Mouse (Mus musculus) kidney, postnatal 4 days (tissue): Measurements from ENCODE around the gene Decr2.
A peak's percentile ranks its signal among the peaks of the same experiment; 100 is the strongest.
"Not testable (repeated sequence)": the region's sequence is repeated elsewhere in the genome, so short reads cannot be mapped to it uniquely, and the experiment has no call there.

ENCODE experiments used
- DNase-seq, 2 experiments: peaks; one replicate each; pipeline ENCODE4 v3.0.0; 2021; ENCODE audit warnings: mixed read lengths in 2 of 2

Decr2 gene

DNA sequence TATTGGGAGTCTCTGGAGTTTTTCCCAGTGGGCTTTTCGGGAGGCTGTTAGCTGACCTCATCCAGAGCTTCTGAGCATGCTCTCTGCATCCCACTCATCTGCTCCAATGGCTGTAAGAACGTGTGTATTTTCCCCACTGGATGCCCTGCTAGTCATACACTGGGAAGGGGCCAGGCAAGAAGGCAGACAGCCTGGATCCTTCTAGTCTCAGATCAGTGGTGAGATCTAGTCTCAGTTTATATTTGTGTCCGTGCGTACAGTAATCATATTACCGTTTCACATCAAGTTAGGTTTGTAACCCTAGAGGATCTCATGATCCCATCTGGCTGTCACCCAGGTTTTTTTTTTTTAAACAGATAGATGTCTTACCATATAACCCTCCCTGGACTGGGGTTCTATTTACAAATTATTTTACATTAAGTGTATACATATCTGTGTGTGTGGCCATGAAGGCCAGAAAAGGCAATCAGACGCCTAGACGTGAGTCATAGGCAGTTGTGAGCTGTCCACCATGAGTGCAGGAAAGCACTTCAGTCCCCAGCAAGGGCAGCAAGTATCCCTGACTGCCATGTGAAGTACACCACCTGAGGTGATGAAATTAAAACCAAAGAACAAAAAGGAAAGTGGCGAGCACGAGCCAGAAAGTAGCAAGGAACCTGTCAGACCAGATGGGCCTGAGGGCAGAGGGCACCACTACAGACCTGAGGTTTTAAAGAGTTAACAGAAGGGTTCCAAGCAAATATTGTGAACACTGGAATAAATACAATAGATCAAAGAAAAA, 32.2 kb downstream of the Decr2 start:
- no peak for DNase-seq

- DNase-seq: peak in 1 of 2 experiments; percentile 48
Observed at GRCm38 (mm10) chr17:26057278-26057677, 32.9 kb downstream of the Decr2 start.

GRCm38 (mm10) chr17:26055164-26055563, 35.0 kb downstream of the Decr2 start:
- DNase-seq: peak; percentile 41 to 67

- DNase-seq: peak; percentile 49 to 70
Observed at GRCm38 (mm10) chr17:26054133-26054845, 35.8 kb downstream of the Decr2 start.

DNA sequence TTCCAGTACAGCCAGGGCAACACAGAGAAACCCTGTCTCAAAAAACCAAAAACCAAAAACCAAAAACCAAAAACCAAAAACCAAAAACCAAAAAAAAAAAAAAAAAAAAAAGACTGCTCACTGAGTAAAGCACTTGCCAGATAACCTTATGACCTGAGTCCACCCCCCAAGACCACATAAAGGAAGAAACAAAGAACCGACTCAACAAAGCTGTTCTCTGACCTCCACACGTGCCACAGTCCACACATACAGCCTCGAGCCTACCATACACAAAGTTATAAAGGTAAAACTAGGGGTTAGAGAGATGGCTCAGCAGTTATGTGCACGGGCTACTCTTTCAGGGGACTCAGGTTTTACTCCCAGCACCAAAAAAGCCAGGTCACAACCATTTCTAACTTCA, 37.4 kb downstream of the Decr2 start:
- no peak for DNase-seq

DNA sequence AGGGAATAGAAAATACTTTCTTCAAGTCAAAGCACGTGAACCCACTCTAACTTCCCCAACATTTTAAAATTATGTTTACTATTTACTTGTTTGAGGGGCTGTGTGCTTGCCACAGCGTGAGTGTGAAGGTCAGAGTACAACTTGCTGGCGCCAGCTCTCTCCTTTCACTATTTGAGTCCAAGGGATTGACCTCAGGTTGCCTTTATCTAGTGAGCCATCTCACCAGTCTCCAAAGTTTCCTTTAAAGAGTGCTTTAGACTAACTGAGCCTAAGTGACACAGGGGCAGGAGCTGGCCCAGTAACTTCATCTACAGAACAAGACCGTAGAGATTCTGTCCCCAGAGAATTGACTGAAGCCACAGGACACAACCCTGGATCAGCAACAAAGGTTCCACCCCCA, 38.1 kb downstream of the Decr2 start:
- no peak for DNase-seq

DNA sequence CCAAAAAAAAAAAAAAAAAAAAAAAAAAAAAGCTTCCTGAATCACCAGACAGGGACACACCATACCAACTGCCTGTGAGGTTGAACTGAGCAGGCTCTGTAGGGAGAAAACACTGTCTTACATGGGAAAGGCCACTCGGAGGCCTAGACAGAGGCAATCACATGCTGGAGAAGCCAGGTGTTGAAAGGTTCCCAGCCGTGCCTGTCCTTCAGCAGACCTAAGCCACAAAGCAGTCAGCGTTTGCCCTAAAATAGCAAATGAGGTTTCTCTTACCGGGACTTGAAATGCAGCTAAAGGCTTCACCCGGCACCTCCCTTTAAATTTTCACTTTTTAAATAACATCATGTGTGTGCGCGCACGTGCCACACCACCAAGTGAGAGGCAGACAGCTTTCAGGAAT, 42.0 kb downstream of the Decr2 start:
- no peak for DNase-seq

DNA sequence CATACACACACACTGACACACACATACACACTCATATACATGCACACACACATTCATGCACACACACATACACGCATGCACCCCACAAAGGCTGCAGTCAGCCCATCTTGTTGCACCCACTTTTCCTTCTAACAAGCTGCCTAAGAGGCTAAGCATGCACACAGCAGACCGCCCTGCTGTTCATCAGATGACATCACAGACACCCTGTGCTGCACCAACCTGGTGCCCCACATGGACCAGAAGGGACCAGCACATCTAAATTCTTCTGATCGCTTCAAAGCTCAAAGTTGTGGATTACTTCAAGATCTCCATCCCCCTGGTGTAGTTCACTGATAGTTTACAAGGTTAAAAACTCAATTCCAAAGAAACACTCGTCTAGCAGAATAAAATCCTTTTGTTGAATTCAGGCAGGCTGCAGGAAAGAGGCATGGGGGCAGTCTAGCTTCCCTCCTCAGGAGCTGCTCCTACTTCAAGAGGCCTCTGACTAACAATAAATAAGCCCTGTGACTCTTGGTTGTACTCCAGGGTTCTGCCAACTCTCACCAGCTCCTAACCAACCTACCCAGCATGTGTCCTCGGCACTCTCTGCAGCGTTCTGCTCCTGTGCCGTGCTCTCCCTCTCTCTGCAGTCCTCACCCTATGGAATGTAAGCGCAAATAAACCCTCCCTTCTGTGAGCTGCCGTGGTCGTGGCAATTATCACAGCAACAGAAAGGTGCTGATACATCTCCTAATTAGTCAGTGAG, 43.7 kb downstream of the Decr2 start:
- DNase-seq: no peak

- DNase-seq: no peak
Observed at GRCm38 (mm10) chr17:26045285-26045684, 44.9 kb downstream of the Decr2 start.

DNA sequence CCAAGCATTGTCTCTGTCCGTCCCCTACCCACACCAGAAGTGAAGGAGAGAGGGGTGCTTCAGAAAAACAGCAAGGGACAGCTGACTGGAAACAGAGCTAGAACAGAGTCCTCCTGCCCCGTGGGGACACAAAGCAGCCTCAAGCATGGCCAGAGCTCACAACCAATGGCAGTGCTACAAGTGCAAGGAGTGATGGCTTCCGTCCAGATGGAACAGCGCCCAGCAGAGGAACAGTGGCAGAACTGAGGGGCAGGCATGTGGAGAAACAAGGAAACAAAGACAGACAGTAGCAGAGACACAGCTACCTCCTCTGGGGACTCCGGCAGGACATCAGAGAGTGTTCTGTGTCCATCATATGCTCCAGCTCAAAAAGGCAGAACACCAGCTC, 46.9 kb downstream of the Decr2 start:
- DNase-seq: peak; percentile 64 to 74

DNA sequence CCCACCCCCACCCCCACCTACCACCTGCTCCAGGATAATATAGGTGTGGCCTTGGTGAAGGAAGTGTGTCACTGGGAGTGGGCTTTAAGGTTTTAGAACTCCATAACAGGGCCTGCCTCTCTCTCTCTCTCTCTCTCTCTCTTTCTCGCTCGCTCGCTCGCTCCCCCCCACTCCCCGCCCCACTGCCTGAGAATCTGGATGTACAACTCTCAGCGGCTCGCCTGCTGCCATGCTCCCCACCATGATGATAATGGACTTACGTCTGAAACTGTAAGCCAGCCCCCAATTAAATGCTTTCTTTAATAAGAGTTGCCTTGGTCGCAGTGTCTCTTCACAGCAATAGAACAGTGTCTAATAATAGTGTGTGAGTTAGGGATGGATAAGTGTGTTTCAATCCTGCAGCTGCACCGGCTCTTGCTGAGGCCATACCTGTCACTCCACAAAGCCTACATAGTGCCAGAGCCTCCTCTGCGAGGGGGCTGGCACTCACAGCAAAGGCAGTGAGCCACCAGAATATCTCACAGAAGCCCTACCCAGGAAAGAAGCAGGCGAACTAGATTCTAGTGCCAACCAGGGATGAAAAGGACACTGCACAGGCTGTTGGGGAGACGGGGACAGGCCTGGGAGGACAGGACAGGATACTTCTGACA, 47.4 kb downstream of the Decr2 start:
- no peak for DNase-seq

DNA sequence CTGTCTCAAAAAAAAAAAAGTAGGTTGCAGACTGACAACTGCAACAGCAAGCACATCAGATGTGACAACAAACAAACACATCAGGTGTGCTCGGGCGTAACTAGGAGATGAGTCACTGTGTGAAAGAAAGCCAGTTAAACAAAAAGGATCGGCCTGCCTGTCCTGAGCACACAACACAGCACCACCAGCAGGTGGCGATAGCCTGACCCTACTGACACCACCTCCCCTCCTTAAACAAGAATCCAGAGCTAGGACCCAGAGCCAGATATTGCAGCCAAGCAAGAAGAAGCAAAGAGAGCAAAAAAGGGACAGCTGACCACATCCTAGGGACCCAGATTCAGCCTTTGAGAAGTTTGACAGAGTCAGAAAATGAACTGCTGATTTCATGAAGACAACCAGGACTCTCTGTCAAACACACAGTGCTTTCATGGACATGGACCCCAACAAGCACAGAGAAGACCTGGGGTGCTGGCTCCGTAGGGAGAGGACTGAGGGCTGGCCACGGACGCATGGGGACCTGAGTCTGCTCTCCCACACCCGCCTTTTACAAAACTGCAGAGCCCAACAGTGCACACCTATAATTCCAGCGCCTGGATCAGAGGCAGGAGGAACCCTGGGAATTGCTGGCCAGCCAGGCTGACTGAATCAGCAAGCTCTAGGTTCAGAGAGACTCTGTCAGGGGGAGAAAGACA, 48.9 kb downstream of the Decr2 start:
- peak; percentile 73 to 79 for DNase-seq

GRCm38 (mm10) chr17:26040711-26041110, 49.4 kb downstream of the Decr2 start:
- DNase-seq: not testable (repeated sequence)

DNA sequence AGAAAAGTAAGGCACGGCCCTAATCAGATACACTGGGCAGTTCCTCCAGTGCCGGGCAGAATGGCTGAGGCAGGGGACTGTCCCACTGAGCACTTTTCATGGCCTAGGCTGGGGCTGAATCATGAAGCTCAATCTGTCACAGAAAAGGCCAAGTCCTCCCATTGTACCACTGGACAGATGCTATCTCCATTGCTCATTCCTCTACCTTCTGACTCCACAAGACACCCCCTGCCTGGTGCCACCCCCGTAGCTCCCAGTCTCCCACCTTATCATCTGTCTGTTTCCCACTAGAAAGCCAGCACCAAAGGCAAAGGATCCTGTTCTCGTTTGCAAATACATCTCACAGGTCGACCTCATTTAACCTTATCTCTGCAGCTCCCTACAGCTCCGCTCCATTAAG, 58.1 kb downstream of the Decr2 start:
- DNase-seq: no peak

DNA sequence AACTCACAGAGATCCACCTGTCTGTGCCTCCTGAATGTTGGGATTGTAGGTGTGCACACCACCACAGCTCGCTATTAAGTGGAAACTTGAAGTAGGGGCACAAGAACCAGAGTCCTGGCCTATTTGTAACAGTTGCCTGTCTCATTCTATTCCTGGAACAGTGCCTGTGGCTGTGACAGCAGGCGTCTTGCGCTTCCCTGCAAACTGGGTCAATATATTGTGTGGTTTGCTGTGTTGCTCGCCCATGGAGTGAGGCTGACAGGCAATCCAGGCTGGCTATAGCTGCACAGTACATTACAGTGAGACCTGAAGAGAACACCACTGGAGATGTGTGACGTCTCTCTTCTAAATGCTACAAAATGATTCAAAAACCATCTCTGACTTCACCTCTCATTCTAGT, 58.6 kb downstream of the Decr2 start:
- no peak for DNase-seq
